Mouse (Mus musculus): Measurements from ENCODE around the gene Sgms2. TPM values are rescaled to one million over a fixed set of nuclear protein-coding genes. Genes with fewer than 3 reads are reported as not detected.

Gene Sgms2
- polyA plus RNA-seq, 1 experiment from 2014 or later: 34.6 TPM

GRCm38 (mm10) chr3:131480659-131481058 is 10.6 kb downstream of the Sgms2 start:
- no peaks in the 10 kb centered on the region for H3K36me3 ChIP-seq (ENCODE audit: control insufficient read depth, insufficient read depth, low read length)
- no peak overlapping the region for H3K4me3 ChIP-seq (ENCODE audit: low read depth, low read length)
- ATAC-seq (ENCODE audit: low read depth) (no peak), DNase-seq (ENCODE audit: low spot score) (no peak)
- H3K9ac ChIP-seq (ENCODE audit: low read depth, low read length): no peak overlapping the region
- no peaks in the 10 kb centered on the region for H3K27me3 ChIP-seq (replicated peaks; ENCODE audit: control insufficient read depth, insufficient read depth, low read length)
- no peak overlapping the region for H3K27ac ChIP-seq (replicated peaks; ENCODE audit: low read depth, low read length)
- 65% methylated on average over 3 of the region's 3 CpGs for WGBS
- no peaks in the 10 kb centered on the region; the same call in 1 of the 2 replicates for H3K9me3 ChIP-seq (ENCODE audit: control insufficient read depth, low read length)
- H3K4me2 ChIP-seq (ENCODE audit: low read depth, low read length): no peak overlapping the region
- H3K4me1 ChIP-seq (ENCODE audit: control insufficient read depth, insufficient read depth, low read length): no peaks in the 10 kb centered on the region

GRCm38 (mm10) chr3:131479415-131479814 is 11.8 kb downstream of the Sgms2 start:
- no peak overlapping the region for H3K4me2 ChIP-seq (ENCODE audit: low read depth, low read length)
- H3K9ac ChIP-seq (ENCODE audit: low read depth, low read length): no peak overlapping the region
- no peak for ATAC-seq (ENCODE audit: low read depth)
- DNase-seq (ENCODE audit: low spot score): no peak
- no peaks in the 10 kb centered on the region for H3K36me3 ChIP-seq (ENCODE audit: control insufficient read depth, insufficient read depth, low read length)
- 90% methylated on average over 3 of the region's 3 CpGs for WGBS
- no peak overlapping the region for H3K27ac ChIP-seq (replicated peaks; ENCODE audit: low read depth, low read length)
- H3K4me3 ChIP-seq (ENCODE audit: low read depth, low read length): no peak overlapping the region
- H3K9me3 ChIP-seq (ENCODE audit: control insufficient read depth, low read length): no peaks in the 10 kb centered on the region; the same call in 1 of the 2 replicates
- no peaks in the 10 kb centered on the region for H3K4me1 ChIP-seq (ENCODE audit: control insufficient read depth, insufficient read depth, low read length)
- H3K27me3 ChIP-seq (replicated peaks; ENCODE audit: control insufficient read depth, insufficient read depth, low read length): no peaks in the 10 kb centered on the region

- H3K4me3 ChIP-seq (ENCODE audit: low read depth, low read length): no peak overlapping the region
- H3K4me1 ChIP-seq (ENCODE audit: control insufficient read depth, insufficient read depth, low read length): no peaks in the 10 kb centered on the region
- no peaks in the 10 kb centered on the region for H3K36me3 ChIP-seq (ENCODE audit: control insufficient read depth, insufficient read depth, low read length)
- ATAC-seq (ENCODE audit: low read depth): no peak
- H3K27ac ChIP-seq (replicated peaks; ENCODE audit: low read depth, low read length): no peak overlapping the region
- H3K9me3 ChIP-seq (ENCODE audit: control insufficient read depth, low read length): no peaks in the 10 kb centered on the region; the same call in 1 of the 2 replicates
- no peak overlapping the region for H3K9ac ChIP-seq (ENCODE audit: low read depth, low read length)
- WGBS: 95% methylated on average over 10 of the region's 10 CpGs
- no peak overlapping the region for H3K4me2 ChIP-seq (ENCODE audit: low read depth, low read length)
- no peaks in the 10 kb centered on the region for H3K27me3 ChIP-seq (replicated peaks; ENCODE audit: control insufficient read depth, insufficient read depth, low read length)
- no peak for DNase-seq (ENCODE audit: low spot score)
Measured at GRCm38 (mm10) chr3:131476002-131476401, 15.2 kb downstream of the Sgms2 start.

- no peak for ATAC-seq (ENCODE audit: low read depth)
Measured at GRCm38 (mm10) chr3:131474526-131474925, 16.7 kb downstream of the Sgms2 start.

GRCm38 (mm10) chr3:131473496-131473895 is 17.7 kb downstream of the Sgms2 start:
- ATAC-seq (ENCODE audit: low read depth): no peak
- Histone ChIP-seq H3K9ac (ENCODE audit: low read depth, low read length) (no peak overlapping the region), H3K27me3 (replicated peaks; ENCODE audit: control insufficient read depth, insufficient read depth, low read length) (no peaks in the 10 kb centered on the region), H3K4me3 (ENCODE audit: low read depth, low read length) (no peak overlapping the region), H3K4me1 (ENCODE audit: control insufficient read depth, insufficient read depth, low read length) (no peaks in the 10 kb centered on the region), H3K9me3 (ENCODE audit: control insufficient read depth, low read length) (no peaks in the 10 kb centered on the region), H3K36me3 (ENCODE audit: control insufficient read depth, insufficient read depth, low read length) (no peaks in the 10 kb centered on the region), H3K4me2 (ENCODE audit: low read depth, low read length) (no peak overlapping the region), H3K27ac (replicated peaks; ENCODE audit: low read depth, low read length) (no peak overlapping the region)
- 29% methylated on average over 1 of the region's 1 CpGs for WGBS
- DNase-seq (ENCODE audit: low spot score): no peak

More at GRCm38 (mm10) chr3:131474526-131474925, 16.7 kb downstream of the Sgms2 start:
- Histone ChIP-seq H3K27ac (replicated peaks; ENCODE audit: low read depth, low read length) (no peak overlapping the region), H3K4me2 (ENCODE audit: low read depth, low read length) (no peak overlapping the region), H3K9ac (ENCODE audit: low read depth, low read length) (no peak overlapping the region), H3K36me3 (ENCODE audit: control insufficient read depth, insufficient read depth, low read length) (no peaks in the 10 kb centered on the region), H3K9me3 (ENCODE audit: control insufficient read depth, low read length) (no peaks in the 10 kb centered on the region), H3K27me3 (replicated peaks; ENCODE audit: control insufficient read depth, insufficient read depth, low read length) (no peaks in the 10 kb centered on the region), H3K4me1 (ENCODE audit: control insufficient read depth, insufficient read depth, low read length) (no peaks in the 10 kb centered on the region), H3K4me3 (ENCODE audit: low read depth, low read length) (no peak overlapping the region)
- no peak for DNase-seq (ENCODE audit: low spot score)
- WGBS: 75% methylated on average over 13 of the region's 13 CpGs

- 49% methylated on average over 6 of the region's 6 CpGs for WGBS
- Histone ChIP-seq H3K4me1 (ENCODE audit: control insufficient read depth, insufficient read depth, low read length) (no peaks in the 10 kb centered on the region), H3K9me3 (ENCODE audit: control insufficient read depth, low read length) (no peaks in the 10 kb centered on the region), H3K4me3 (ENCODE audit: low read depth, low read length) (no peak overlapping the region), H3K27ac (replicated peaks; ENCODE audit: low read depth, low read length) (no peak overlapping the region), H3K9ac (ENCODE audit: low read depth, low read length) (no peak overlapping the region), H3K27me3 (replicated peaks; ENCODE audit: control insufficient read depth, insufficient read depth, low read length) (no peaks in the 10 kb centered on the region), H3K4me2 (ENCODE audit: low read depth, low read length) (no peak overlapping the region), H3K36me3 (ENCODE audit: control insufficient read depth, insufficient read depth, low read length) (no peaks in the 10 kb centered on the region)
- ATAC-seq (ENCODE audit: low read depth) (no peak), DNase-seq (ENCODE audit: low spot score) (no peak)
Measured at GRCm38 (mm10) chr3:131471836-131472235, 19.4 kb downstream of the Sgms2 start.

- Histone ChIP-seq H3K27ac (replicated peaks; ENCODE audit: low read depth, low read length) (no peak overlapping the region), H3K4me1 (ENCODE audit: control insufficient read depth, insufficient read depth, low read length) (no peaks in the 10 kb centered on the region), H3K27me3 (replicated peaks; ENCODE audit: control insufficient read depth, insufficient read depth, low read length) (no peaks in the 10 kb centered on the region), H3K9ac (ENCODE audit: low read depth, low read length) (no peak overlapping the region), H3K36me3 (ENCODE audit: control insufficient read depth, insufficient read depth, low read length) (no peaks in the 10 kb centered on the region), H3K9me3 (ENCODE audit: control insufficient read depth, low read length) (no peaks in the 10 kb centered on the region), H3K4me2 (ENCODE audit: low read depth, low read length) (peak overlapping the region; percentile 21; the same call in 1 of the 2 replicates), H3K4me3 (ENCODE audit: low read depth, low read length) (no peak overlapping the region)
- 49% methylated on average over 11 of the region's 11 CpGs for WGBS
- ATAC-seq (ENCODE audit: low read depth): no peak
- DNase-seq (ENCODE audit: low spot score): no peak
Measured at GRCm38 (mm10) chr3:131471435-131471834, 19.8 kb downstream of the Sgms2 start.

- DNase-seq (ENCODE audit: low spot score) (peak; percentile 64), ATAC-seq (ENCODE audit: low read depth) (peak; percentile 80)
- no peak overlapping the region for H3K9ac ChIP-seq (ENCODE audit: low read depth, low read length)
- H3K4me2 ChIP-seq (ENCODE audit: low read depth, low read length): no peak overlapping the region
- H3K9me3 ChIP-seq (ENCODE audit: control insufficient read depth, low read length): no peaks in the 10 kb centered on the region
- no peak overlapping the region for H3K4me3 ChIP-seq (ENCODE audit: low read depth, low read length)
- no peaks in the 10 kb centered on the region for H3K27me3 ChIP-seq (replicated peaks; ENCODE audit: control insufficient read depth, insufficient read depth, low read length)
- WGBS: 39% methylated on average over 9 of the region's 9 CpGs
- no peak overlapping the region for H3K27ac ChIP-seq (replicated peaks; ENCODE audit: low read depth, low read length)
- no peaks in the 10 kb centered on the region for H3K36me3 ChIP-seq (ENCODE audit: control insufficient read depth, insufficient read depth, low read length)
- no peaks in the 10 kb centered on the region for H3K4me1 ChIP-seq (ENCODE audit: control insufficient read depth, insufficient read depth, low read length)
Measured at GRCm38 (mm10) chr3:131470837-131471236, 20.4 kb downstream of the Sgms2 start.

GRCm38 (mm10) chr3:131469636-131470035 is 21.6 kb downstream of the Sgms2 start:
- DNase-seq (ENCODE audit: low spot score) (no peak), ATAC-seq (ENCODE audit: low read depth) (no peak)
- Histone ChIP-seq H3K4me2 (ENCODE audit: low read depth, low read length) (no peak overlapping the region), H3K4me3 (ENCODE audit: low read depth, low read length) (no peak overlapping the region), H3K4me1 (ENCODE audit: control insufficient read depth, insufficient read depth, low read length) (no peaks in the 10 kb centered on the region), H3K9ac (ENCODE audit: low read depth, low read length) (no peak overlapping the region), H3K9me3 (ENCODE audit: control insufficient read depth, low read length) (no peaks in the 10 kb centered on the region), H3K27me3 (replicated peaks; ENCODE audit: control insufficient read depth, insufficient read depth, low read length) (no peaks in the 10 kb centered on the region), H3K27ac (replicated peaks; ENCODE audit: low read depth, low read length) (no peak overlapping the region), H3K36me3 (ENCODE audit: control insufficient read depth, insufficient read depth, low read length) (no peaks in the 10 kb centered on the region)
- 22% methylated on average over 3 of the region's 3 CpGs for WGBS
